Mouse (Mus musculus) heart, postnatal 36 days (tissue): Measurements from ENCODE around the gene Ankrd13d. TPM values are rescaled to one million over a fixed set of nuclear protein-coding genes. Genes with fewer than 3 reads are reported as not detected.

Experiments used
- DNase-seq, 2 experiments: peaks; one replicate each; pipeline ENCODE4 v3.0.0; 2021 to 2022
- intact Hi-C: fragments of 180-260 bp; cut with DNase I; formaldehyde crosslinking; loops from one replicate; pipeline ENCODE4 v1.15.1; 2025
- microRNA-seq, 2 experiments: library from miRNA; unstranded; fragments of <30 nt; microRNA quantifications; one replicate each; pipeline ENCODE4 v1.2.0; 2021; ENCODE audit warnings: borderline number of aligned reads in 2 of 2
- total RNA-seq, 2 experiments: library from RNA; stranded (reverse); gene quantifications; 2 replicates each; pipeline ENCODE4 v1.2.3; 2021

Gene Ankrd13d
- total RNA-seq, 2 experiments from 2014 or later = 0.51 to 0.80 TPM

GRCm38 (mm10) chr19:4229451-4230076 is 53.4 kb downstream of the Ankrd13d start:
- intact Hi-C loops = loop anchor here (2.0 kb wide), 3 partner anchors 59 to 211 kb away; no protein-coding TSS in a partner anchor
- no peak for DNase-seq

GRCm38 (mm10) chr19:4228891-4229290 is 54.0 kb downstream of the Ankrd13d start:
- intact Hi-C loops = loop anchor here (1.0 to 2.0 kb wide), 6 partner anchors 22 to 210 kb away; no protein-coding TSS in a partner anchor
- no peak for DNase-seq

GRCm38 (mm10) chr19:4227894-4228678 is 54.9 kb downstream of the Ankrd13d start:
- DNase-seq = peak; percentile 76 to 80
- intact Hi-C loops = loop anchor here (1.0 to 2.0 kb wide), 6 partner anchors 21 to 209 kb away; no protein-coding TSS in a partner anchor

GRCm38 (mm10) chr19:4227446-4227845 is 55.5 kb downstream of the Ankrd13d start:
- no peak for DNase-seq
- intact Hi-C loops = no loop called here

GRCm38 (mm10) chr19:4226779-4227178 is 56.2 kb downstream of the Ankrd13d start:
- intact Hi-C loops = no loop called here
- DNase-seq = no peak

- intact Hi-C loops = no loop called here
- no peak for DNase-seq
Measured at GRCm38 (mm10) chr19:4222165-4222564, 60.8 kb downstream of the Ankrd13d start.

- intact Hi-C loops = no loop called here
- DNase-seq = no peak
Measured at GRCm38 (mm10) chr19:4220957-4221743, 61.8 kb downstream of the Ankrd13d start.

- intact Hi-C loops = no loop called here
- no peak for DNase-seq
Measured at GRCm38 (mm10) chr19:4220416-4220815, 62.5 kb downstream of the Ankrd13d start.

Small RNA genes within 50 kb of the gene (microRNA-seq; reads per million reads assigned to microRNA genes)
- 0 to 0.72 reads per million in 2 experiments for gene Mir6985

Other genes starting within 250 kb of the Ankrd13d start
- 100 to 1,000 TPM; 339 to 350 TPM for gene Gstp1, start 245.2 kb downstream of the Ankrd13d start, total RNA-seq
- gene Gstp2, start 237.1 kb downstream of the Ankrd13d start, total RNA-seq = 100 to 1,000 TPM; 120 to 124 TPM
- not detected for gene Gstp3, start 223.6 kb downstream of the Ankrd13d start, total RNA-seq
- gene Cabp2, start 201.6 kb downstream of the Ankrd13d start, total RNA-seq = not detected
- 10 to 100 TPM; 35.3 to 39.1 TPM for gene Cdk2ap2, start 186.0 kb downstream of the Ankrd13d start, total RNA-seq
- 10 to 100 TPM; 20.7 to 22.9 TPM for gene Pitpnm1, start 183.1 kb downstream of the Ankrd13d start, total RNA-seq
- gene Aip, start 157.3 kb downstream of the Ankrd13d start, total RNA-seq = 10 to 100 TPM; 56.8 to 64.0 TPM
- not detected for gene Gpr152, start 143.3 kb downstream of the Ankrd13d start, total RNA-seq
- gene Cabp4, start 139.1 kb downstream of the Ankrd13d start, total RNA-seq = under 1 TPM in 1 of 2 experiments, not detected in 1; 0.19 TPM
- 10 to 100 TPM; 52.4 to 55.6 TPM for gene Coro1b, start 134.5 kb downstream of the Ankrd13d start, total RNA-seq
- 1 to 10 TPM; 1.1 to 1.3 TPM for gene Ptprcap, start 129.5 kb downstream of the Ankrd13d start, total RNA-seq
- 10 to 100 TPM; 16.4 to 18.8 TPM for gene Rps6kb2, start 119.8 kb downstream of the Ankrd13d start, total RNA-seq
- 10 to 100 TPM; 29.4 to 33.7 TPM for gene Carns1, start 107.7 kb downstream of the Ankrd13d start, total RNA-seq
- 10 to 100 TPM in 1 of 2 experiments, 1 to 10 TPM in 1; 6.6 to 11.1 TPM for gene Tbc1d10c, start 91.9 kb downstream of the Ankrd13d start, total RNA-seq
- 100 to 1,000 TPM; 326 to 332 TPM for gene Ppp1ca, start 91.1 kb downstream of the Ankrd13d start, total RNA-seq
- gene Rad9a, start 81.5 kb downstream of the Ankrd13d start, total RNA-seq = 1 to 10 TPM; 5.2 to 5.3 TPM
- gene Clcf1, start 68.9 kb downstream of the Ankrd13d start, total RNA-seq = 1 to 10 TPM in 1 of 2 experiments, under 1 TPM in 1; 0.51 to 1.2 TPM
- not detected for gene AC109138.7, start 68.8 kb downstream of the Ankrd13d start, total RNA-seq
- 10 to 100 TPM; 11.9 to 13.7 TPM for gene Pold4, start 51.2 kb downstream of the Ankrd13d start, total RNA-seq
- 1 to 10 TPM; 7.2 to 8.6 TPM for gene Ssh3, start 14.0 kb downstream of the Ankrd13d start, total RNA-seq
- 10 to 100 TPM; 47.5 to 50.4 TPM for gene Grk2, start 23.1 kb upstream of the Ankrd13d start, total RNA-seq
- gene Kdm2a, start 115.1 kb upstream of the Ankrd13d start, total RNA-seq = 10 to 100 TPM; 39.4 to 41.1 TPM
- 1 to 10 TPM; 5.5 to 5.8 TPM for gene Rhod, start 156.3 kb upstream of the Ankrd13d start, total RNA-seq
- 1 to 10 TPM; 6.2 to 8.2 TPM for gene Syt12, start 194.3 kb upstream of the Ankrd13d start, total RNA-seq
- under 1 TPM in 1 of 2 experiments, not detected in 1; 0.25 TPM for gene 2010003K11Rik, start 215.4 kb upstream of the Ankrd13d start, total RNA-seq
- gene Pcx, start 227.3 kb upstream of the Ankrd13d start, total RNA-seq = 10 to 100 TPM; 36.9 to 43.8 TPM